Mouse (Mus musculus): Measurements from ENCODE around the gene Gna12.

DNA sequence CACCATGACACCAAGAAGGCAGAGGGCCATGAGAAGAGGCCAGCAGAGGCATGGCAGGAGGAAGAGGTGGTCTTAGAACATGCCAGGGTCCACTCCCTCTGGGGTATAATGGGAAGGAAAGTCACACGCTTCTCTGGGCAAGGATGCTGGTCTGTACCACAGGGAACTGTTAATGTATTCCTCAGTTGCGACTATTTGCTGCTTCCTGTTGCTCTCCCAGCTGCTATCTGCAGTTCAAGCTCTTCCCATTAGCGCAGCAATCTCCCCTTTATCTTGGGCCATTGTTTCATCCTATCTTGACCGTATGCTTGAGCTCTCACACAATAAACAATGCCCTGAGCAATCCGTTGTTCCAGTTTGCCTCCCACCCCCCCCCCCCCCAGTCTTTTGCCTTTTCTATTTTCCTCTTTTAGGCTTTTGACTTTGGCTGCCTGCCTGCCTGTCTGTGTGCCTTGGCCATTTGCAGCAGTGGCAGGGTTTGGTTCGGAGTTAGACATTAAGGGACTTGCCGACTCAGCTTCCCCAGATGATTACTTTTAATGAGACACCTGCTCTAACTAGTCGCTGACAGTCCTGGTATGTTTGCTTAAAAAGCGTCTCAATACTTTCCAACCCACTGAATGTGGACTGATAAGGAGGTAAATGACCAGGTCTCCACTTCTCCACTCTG, 15.0 kb downstream of the Gna12 start:
- TF ChIP-seq CTCF (IDR thresholded peaks at IDR 0.05; ENCODE audit: borderline replicate concordance, extremely low read depth, insufficient read depth, insufficient read length), result no peak
- TF ChIP-seq POLR2A (IDR thresholded peaks at IDR 0.05; ENCODE audit: borderline replicate concordance, extremely low read depth, insufficient read depth, insufficient read length, poor library complexity, severe bottlenecking), result no peak
